Mouse (Mus musculus) embryonic stem cell, embryonic (primary cell): ENCODE results near the gene Cubn.

Source experiments
- CTCF ChIA-PET, 4 experiments: fragments of 300-600 bp in 2 of 4; fragments of 350-600 bp in 2 of 4; sonication (Branson Sonifier 250); formaldehyde crosslinking; loops; one replicate each; lab custom pipeline; 2022; ENCODE audit warnings: inconsistent platforms in 2 of 4; lab: Charles Lee
- POLR2A ChIA-PET, 4 experiments: fragments of 300-600 bp in 2 of 4; fragments of 350-600 bp in 2 of 4; sonication (Branson Sonifier 250); formaldehyde crosslinking; loops; one replicate each; lab custom pipeline; 2022; ENCODE audit warnings: antibody characterized with exemption in 4 of 4, inconsistent platforms in 1 of 4; lab: Charles Lee

The Cubn gene

DNA sequence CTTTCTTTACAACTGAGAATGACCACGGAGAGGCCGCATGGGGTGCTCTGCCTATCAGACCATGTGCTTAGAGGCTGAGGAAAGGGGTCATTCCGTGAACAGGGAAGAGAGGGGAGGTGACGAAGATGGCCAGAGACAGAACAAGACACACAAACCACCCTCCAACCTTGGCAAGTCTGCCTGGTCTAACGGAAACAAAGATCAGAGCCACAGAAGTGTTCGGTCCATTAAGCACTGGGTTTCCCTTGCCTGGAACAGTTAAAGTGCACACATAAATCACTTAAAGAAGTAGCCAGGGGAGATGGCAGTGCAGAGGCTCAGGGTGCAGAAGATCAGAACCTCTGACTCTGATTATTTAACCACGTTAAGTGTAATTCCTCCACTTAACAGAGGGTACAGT lies 257.7 kb downstream of the Cubn start:
- POLR2A ChIA-PET = no interaction called here

GRCm38 (mm10) chr2:13233254-13233835 lies 258.3 kb downstream of the Cubn start:
- CTCF ChIA-PET = no interaction called here

More for the DNA sequence above, 257.7 kb downstream of the Cubn start:
- CTCF ChIA-PET = interaction anchor here in 1 of 4 experiments (0.7 kb wide), 1 partner anchor 10 kb away, joined by 3 read pairs; no protein-coding TSS in a partner anchor

GRCm38 (mm10) chr2:13232305-13232704 lies 259.3 kb downstream of the Cubn start:
- ChIA-PET CTCF (interaction anchor here in 1 of 4 experiments (0.6 kb wide), 1 partner anchor 1102 kb away, joined by 3 read pairs; no protein-coding TSS in a partner anchor), POLR2A (no interaction called here)

More at GRCm38 (mm10) chr2:13233254-13233835, 258.3 kb downstream of the Cubn start:
- POLR2A ChIA-PET = no interaction called here

GRCm38 (mm10) chr2:13229686-13230085 lies 261.9 kb downstream of the Cubn start:
- ChIA-PET CTCF (no interaction called here), POLR2A (no interaction called here)
